Mouse (Mus musculus) neural tube, embryonic 10.5 days (tissue): ENCODE data around the gene Lhpp.

ENCODE experiments used
- DNase-seq: peaks from one replicate; pipeline ENCODE4 v3.0.0-alpha.2; 2017; ENCODE audit warnings: low spot score; ENCODE audit errors: extremely low spot score

Gene Lhpp

DNA sequence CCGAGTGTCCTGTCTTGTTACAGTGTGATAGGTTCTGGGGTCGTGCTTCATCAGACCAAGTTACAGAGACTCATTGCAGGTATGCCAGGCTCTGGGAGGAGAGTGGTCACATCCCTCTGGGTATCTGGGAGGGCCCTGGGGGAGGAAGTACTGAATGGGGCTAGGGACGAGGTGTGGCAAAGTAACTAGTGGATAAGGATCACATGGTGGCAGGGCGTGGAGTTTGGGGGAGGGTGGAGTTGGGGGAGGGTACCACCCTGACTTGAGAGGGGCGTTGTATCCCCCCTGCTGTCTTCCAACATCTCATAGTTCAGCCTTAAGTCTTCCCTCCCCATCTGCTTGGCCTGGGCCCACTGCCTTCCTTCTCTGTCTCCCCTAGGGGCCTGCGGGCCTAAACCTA, 69.1 kb downstream of the Lhpp start:
- no peak for DNase-seq

DNA sequence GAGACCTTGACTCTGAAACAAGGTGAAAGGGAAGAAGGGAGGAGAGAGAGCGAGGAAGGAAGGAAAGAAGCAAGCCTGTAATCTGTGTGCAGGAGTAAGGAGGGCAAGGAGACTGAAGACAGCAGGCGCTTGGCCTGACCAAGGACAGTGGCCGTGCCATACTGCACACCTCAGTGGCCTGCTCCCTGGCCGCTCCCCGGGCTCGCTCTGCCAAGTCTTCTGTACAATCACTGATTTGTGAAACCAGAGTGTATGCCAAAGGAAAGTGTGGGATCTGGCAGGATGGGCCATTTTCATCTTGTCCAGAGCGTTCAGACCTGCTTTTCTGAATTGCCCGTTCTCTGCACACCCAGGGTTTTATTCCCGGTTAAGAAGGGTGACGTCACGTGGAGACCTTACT, 70.9 kb downstream of the Lhpp start:
- DNase-seq = no peak

DNA sequence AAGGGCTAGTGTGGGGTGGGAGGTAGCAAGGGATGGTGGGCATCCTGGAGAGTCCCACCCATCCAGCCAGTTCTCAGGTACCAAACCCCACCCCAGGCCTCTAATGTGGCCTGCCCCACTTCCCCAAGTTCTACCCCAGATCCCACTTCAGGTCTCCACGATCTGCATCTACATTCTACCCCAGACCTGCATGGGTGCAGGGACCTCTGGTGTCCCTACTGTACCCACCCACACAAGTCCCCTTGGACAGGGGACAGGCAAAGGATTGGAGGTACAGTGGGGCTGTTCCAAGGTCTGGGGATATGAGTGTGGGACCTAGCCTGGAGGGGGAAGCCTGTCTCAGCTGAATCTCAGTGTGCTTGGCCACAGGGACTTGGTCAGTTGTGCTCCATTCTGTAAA, 71.4 kb downstream of the Lhpp start:
- DNase-seq = no peak

DNA sequence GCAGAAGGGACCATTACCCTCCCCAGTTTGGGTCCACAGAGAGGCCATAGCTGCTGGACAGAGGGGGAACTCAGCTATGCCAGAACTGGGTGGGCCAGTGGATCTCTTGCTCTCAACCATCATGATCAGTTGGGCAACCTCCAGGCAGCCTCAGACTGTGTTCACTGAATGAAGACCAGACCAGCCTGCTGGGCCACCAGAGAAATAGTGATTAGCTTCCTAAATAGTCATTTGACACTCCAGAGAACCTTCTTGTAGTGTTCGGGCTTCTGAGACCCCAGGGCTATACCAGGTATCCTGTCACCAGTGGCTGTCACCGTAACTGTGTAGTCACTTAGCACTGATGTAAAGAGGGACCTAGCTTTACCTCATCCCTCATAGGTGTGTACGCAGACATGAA, 71.9 kb downstream of the Lhpp start:
- no peak for DNase-seq

DNA sequence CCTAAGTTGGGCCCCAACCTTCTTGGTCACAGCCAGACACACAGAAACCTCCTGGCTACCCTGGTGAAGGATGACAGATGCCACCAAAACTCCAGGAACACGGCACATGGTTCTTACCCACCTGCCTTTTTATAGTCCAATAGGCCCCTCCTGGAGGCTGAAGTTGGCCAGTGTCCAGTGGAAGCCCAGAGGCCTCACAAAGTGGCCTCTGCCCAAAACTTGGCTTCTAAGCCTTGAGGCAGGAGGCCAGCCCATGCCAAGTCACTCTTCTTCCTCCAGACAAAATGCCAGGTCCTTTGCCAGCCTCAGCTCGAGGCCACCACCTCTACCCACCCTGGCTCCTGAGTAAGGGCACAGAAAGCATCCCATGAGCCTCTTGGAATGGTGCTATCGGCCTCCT, 72.5 kb downstream of the Lhpp start:
- DNase-seq = no peak

DNA sequence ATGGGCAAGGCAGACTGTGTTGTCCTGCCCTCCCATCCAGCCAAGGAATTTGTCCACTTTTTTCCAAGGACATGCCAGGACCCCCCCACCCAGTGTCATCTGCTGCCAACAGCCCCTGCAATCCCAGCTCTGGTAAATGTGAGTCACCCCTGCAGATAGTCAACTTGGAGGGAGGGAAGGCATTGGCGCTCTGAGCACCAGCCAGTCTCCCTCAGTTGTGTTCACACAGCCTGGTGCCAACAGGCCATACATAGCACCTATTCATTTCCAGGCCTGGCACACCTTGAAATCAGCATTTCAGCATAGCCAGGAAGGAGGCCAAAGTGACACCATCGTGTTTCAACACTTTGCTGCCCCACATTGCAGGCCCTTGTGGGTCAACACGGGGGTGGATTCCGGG, 73.5 kb downstream of the Lhpp start:
- DNase-seq = no peak

DNA sequence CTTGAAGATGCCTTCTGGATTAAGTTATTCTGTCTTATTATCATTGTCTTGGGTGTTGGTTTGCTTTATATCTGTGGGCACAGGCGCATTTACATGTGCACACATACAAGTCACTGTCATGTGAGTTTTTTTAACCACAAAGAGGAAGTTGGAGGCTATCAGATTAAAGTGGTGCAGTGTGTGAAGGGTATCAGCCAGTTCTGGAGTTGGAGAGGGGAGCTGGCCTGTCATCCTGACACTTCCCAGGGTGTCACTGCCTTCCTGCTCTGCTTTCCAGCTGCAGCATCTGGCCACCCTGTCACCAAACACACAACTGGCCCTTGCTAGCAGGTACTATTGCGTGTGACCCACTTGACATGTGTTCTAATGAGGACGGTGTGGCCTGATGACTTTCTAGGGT, 76.1 kb downstream of the Lhpp start:
- no peak for DNase-seq

DNA sequence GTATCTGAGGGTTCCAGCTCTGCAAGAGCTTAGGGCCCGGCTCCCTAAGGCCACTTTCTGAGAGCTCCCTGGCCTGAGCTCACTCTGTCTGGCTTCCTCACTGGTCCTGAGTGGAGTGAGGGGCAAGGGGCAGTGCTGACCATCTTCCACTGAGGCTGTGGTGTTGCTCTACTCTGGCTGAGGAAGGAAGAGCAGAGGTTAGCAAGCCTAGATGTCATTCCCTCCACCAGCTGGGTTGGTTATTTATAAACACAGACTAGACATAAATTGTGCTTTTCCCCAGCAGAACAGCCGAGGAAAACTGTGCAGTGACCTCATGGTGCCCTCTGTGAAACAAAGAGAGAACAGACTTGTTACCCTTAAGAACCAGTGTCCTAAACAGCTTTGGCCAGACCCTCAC, 77.5 kb downstream of the Lhpp start:
- no peak for DNase-seq

DNA sequence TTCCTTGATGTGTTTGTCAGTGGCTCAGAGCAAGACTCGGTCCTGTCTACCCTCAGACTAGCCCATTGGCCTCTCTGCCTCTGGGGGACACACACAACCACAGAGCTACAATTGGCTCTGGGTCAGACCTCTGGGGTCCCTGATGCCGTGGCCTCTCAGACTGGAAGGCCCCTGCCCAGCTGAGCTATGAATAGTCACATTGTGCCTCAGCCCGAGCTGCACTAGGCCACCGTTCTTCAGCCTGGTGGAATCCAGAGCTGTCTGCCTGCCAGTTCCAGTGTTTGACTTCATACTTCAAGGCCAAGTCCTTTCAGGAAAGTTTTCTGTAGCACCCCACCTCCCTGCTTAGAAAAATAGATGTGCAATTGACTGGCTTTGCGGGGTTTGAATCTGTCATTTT, 78.3 kb downstream of the Lhpp start:
- DNase-seq = no peak

DNA sequence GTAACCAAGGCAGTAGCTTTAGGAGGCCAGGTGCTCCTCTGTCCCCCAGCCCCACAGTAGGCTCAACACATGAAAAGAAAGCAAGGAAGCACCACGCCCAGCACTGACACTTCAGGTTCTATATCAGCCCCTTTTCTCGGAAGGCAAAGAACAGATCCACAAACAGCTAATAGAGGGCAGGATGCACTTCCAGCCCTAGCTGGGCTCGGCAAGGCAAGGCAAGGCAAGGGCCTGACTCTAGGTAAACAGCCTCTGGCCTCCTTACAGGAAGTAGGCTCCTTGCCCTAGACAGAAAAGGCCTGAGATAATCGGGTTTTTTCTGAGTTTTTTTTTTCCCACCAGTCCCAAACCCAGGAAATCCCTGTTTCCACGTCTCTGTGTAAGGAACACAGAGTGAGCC, 79.3 kb downstream of the Lhpp start:
- no peak for DNase-seq

DNA sequence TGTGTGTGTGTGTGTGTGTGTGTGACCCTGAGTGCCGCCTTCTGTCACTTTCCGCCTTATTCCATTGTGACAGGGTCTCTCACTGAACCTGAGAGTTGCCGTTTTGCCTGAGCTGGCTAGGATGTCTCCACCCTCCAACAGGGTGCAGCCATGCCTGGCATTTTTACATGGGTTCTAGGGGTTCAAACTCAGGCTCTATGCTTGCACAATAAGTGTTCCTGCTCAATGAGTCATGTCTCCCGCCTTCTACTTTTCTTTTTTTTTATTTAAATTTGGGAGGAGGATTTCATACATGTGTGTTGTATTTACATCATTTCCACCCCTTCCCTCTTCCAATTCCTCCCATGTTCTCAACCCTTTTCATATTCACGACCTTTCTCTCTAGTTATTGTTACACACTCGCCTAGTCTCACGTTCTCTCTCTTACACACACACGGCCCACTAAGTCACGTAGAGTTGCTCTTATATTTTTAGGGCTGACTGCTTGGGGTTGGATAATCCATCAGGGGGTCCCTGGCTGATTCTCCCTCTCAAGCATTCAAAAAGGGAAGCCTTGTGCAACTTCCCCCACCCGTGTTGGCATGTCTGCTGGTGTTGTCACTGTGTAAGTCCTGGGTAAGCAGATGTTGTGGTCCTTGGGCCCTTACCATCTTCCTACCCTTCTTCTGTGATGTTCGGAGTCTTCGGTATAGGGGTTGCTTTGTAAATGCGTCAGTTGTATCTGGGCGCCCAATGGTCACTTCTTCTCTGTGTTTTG, 80.5 kb downstream of the Lhpp start:
- DNase-seq = no peak

DNA sequence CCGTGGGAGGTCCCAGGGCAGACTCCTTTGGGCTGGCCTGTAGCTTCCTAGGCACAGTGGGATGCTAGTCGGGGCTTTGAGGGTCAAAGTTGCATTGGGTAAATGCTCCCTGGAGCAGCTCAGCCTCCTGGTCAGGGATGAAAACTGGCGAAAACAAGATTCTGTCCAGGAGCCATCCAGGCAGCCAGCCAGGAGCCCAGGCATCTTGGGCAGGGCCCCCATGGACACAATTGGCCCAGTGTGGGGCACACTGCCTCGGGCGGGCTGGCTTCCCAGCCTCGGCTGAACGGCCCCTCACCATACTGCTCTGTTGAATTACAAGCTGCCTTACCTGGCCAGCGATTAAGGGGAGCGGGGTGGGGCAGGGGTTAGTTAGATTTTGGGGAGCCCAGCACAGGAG, 82.3 kb downstream of the Lhpp start:
- no peak for DNase-seq

DNA sequence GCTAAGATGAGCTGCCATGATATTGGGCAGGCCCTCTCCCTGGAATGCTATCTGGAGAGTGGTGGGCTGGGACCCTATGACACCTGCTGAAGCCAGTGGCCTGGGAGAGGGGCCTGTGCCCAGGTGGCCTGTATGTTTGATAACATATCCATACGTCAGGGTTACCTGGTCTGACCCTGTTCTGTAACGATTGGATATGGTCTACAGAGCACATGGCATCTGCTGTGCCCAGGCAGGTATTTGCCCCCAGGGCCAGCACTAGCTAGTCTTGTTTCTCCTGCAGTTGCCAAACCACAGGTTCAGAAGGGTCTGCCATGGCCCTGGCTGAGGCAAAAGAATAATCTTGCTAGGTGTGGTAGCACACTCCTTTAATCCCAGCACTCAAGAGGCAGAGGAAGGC, 83.1 kb downstream of the Lhpp start:
- DNase-seq = no peak

DNA sequence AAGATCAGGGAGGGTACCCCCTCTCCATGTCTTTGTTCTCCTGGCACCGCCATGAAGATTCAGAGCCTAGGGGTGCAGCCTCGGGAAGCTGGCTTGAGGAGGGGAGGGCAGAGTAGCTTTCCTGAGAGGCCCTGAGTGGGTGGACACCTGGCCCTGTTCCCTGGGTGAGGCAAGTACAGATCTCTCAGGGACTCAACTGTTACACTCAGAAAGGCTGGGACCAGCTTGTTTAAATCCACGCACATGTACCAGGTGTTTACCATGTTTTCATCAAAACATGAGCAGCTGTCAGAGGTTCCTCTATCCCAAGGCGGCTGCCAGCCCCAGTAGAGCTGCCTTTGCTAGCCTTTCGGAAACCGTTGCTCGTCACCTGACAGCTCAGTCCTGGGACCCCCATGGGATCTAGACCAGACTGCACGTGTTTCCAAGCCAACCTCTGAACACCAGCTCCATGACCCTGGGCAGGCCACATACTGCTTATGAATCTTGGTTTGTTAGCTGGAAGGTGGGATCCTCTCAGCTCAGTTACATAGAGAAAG, 86.9 kb downstream of the Lhpp start:
- DNase-seq = no peak

DNA sequence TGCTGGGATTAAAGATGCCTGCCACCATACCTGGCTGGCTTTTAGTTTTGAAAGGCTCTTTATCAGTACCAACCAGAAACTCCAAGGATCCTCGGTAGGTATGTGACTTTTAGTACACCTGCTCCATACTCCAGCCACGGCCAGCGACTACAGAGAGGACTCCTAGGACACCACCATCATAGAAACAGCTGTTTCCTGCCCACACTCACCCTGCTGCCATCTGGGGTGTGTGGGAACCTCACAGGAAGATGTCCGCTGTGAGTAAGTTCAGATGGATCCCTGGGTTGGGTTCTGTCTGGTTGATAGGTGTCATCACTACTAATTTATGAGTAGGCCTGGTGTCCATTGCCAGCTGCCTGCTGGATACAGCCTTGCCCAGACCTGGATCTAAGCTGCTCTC, 88.3 kb downstream of the Lhpp start:
- no peak for DNase-seq

DNA sequence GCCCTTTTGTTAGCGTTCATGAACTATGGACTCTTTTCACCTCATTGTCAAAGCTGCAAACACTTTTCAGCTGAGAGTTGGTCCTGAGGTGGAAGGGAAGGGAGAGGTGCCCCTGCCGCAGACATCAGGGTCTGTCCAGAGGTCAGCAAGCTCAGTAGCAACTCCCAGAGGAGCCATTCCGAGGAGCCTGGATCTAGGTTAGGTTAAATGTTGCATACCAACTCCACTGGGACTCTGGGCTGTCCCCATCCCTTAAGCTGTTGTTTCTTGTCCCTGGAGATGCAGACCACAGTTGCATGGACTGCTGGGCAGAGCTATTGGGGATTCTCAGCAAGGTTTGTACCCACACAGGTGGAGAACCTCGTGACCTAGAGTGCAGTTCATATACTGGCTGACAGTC, 88.7 kb downstream of the Lhpp start:
- DNase-seq = no peak

DNA sequence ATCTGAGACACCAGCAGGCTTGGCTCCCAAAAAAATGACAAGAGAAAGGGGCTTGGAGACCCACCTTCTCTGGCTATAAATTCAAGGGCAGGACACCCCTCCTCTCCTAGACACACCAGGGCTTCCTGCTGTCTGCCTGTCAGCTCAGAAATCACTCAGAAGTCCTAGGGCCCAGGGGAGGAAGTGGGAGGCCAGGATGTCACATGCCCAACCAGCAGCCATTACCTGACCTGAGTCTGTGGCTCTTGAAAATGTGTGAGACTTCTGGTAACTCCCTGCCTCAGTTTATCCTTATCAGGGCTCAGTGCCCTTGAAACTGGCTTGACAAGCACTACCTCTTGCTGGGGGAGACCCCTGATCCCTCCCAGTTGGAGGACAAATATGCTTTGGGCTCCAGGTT, 89.2 kb downstream of the Lhpp start:
- DNase-seq = no peak

DNA sequence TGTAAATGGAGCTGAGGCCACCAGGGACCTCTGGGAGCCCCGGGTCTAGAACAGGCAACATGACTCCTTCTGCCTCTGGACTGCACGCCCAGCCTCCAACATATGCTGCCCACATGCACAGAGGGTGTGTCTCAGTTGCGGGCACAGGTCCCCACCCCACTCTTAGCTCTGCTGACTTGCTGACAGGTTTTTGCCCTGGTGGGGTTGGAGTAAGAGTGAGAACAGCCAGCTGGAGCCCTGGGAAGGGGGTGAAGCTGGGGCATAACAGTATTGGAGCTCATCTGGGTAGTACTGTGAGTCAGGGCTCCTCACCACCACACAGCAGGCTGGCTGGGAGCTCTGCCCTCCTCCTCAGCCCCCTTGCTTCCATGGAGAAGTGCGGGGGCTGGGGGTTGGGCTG, 89.7 kb downstream of the Lhpp start:
- DNase-seq = no peak

DNA sequence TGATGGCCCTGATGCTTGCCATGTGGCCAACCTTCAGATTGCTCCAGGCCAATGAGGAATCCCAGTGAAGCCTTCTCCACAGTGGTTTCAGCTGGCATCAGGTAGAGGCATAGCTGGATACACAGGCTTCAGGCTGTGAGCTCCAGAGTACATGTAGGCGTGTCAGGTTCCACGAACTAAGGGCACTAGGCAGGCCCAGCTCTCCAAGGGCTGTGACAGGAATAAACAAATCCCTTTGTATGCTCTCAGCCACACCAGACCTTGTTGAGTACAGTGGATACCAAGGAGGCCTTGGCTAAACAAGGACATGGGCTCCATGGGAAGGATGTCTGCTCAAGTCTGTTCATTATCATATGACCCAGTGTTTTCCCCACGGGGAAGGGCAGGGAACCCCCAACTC, 91.0 kb downstream of the Lhpp start:
- no peak for DNase-seq

DNA sequence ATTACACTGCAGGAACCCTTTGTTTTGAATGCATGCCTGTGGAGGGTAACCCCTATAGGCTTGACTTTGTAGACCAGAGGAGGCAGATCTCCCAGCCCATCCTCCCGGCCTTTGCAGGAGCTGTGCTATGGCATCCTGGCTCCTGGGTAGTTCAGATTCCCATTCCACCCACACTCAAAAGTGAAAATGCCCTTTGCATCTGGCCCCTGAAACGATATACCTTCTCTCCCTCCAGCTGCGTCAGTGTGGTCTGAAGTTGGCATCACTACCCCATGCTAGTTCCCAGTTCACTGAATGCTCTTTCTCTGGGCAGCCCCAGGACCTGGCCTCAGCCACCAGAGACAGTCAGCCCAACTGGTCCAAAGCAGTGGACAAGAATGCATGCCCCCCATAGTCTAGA, 91.6 kb downstream of the Lhpp start:
- no peak for DNase-seq

DNA sequence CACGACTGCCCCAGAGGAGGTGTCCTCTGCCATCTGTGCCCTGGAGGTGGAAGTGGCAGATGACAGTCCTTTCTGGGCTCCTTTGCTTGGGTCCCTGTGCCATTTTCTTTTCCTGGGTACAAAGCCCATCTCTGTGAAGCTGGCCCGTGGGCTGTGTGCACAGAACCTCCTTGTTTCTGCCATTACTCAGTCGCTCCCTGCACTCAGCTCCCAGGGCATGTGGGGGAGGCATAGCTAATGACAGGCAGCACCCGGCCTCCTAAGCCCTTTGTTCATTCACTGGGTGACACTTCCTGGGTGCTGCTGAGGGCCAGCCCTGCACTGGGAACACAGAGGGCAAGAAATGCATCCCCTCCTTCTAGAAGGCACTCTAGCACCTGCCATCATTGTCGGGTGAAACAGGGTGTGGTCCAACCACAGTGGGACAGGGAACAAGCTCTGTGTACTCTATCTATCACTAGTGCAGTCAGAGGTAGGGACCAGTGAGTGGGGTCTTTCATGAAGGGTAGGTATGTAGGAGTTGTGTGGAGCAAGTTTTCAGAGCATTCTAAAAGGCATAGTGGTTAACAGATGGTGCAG, 92.1 kb downstream of the Lhpp start:
- no peak for DNase-seq

DNA sequence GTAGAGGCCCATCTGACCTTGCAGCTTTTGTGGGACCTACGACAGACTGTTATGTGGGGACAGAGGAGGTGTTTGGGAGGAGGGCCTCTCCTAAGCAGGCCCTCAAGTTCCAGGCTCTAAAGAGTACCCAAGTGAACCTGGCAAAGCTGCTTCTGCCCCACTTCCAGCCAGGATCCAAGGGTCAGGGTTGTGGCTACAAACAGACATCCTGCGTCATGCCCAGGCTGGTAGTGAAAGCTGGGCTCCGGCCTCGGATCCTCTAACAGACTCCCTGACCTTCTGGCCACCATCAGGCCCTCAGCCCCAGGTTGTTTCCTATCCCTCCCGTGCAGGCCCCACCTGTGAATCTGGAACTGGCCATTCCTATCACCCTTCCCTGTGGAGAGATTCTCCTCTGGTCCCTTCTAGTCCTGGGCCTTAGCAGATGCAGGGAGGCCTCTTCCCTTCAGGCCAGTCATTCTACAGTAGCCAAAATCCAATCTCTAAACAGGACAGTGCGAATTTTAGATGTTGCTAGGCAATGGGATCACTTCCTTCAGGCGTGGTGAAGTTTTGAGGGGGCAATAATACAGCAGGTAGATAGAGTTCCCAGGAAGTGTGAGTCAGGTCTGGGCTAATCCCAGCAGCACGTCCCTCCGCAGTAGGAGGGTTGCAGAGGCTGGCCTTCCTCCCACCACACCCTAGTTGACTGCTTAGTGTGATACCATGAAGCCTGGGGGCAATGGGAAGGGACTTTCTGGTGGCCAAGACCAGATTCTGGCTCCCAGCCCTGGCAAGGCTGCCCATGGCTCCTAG, 93.3 kb downstream of the Lhpp start:
- no peak for DNase-seq
